Mouse (Mus musculus): ENCODE data around the gene Gm20521.

GRCm38 (mm10) chr14:54892200-54892599 is 9.0 kb downstream of the Gm20521 start, which contains the start of gene Pabpn1:
- TF ChIP-seq CTCF (IDR thresholded peaks at IDR 0.05; ENCODE audit: low read depth) (no peak), EP300 (IDR thresholded peaks at IDR 0.05; ENCODE audit: low read depth) (no peak)

Measured in liver, postnatal 0 days (tissue).